Mouse (Mus musculus) testis, adult 2 months (tissue): ENCODE data around the gene Gm20517. TPM values are rescaled to one million over a fixed set of nuclear protein-coding genes. Genes with fewer than 3 reads are reported as not detected.

Experiments used
- H3K27ac ChIP-seq: fragments of 200-500 bp; 2 replicates; pipeline ENCODE4 v1.5.1; 2012; ENCODE audit warnings: low read depth, low read length; ENCODE audit not compliant: control insufficient read depth, insufficient read depth
- H3K27me3 ChIP-seq: fragments of 200-500 bp; 2 replicates; pipeline ENCODE4 v1.6.1; 2012; ENCODE audit warnings: mild to moderate bottlenecking, low read length, moderate library complexity; ENCODE audit not compliant: control insufficient read depth, insufficient read depth
- H3K36me3 ChIP-seq: fragments of 200-500 bp; 2 replicates; pipeline ENCODE4 v1.6.1; 2012; ENCODE audit warnings: mild to moderate bottlenecking, low read length; ENCODE audit not compliant: control insufficient read depth, insufficient read depth
- H3K4me1 ChIP-seq: fragments of 200-500 bp; 2 replicates; pipeline ENCODE4 v1.6.1; 2012; ENCODE audit warnings: low read length; ENCODE audit not compliant: control insufficient read depth, insufficient read depth
- H3K4me3 ChIP-seq: fragments of 200-500 bp; 2 replicates; pipeline ENCODE4 v1.5.1; 2012; ENCODE audit warnings: low read depth, mild to moderate bottlenecking, low read length, moderate library complexity, mixed read lengths; ENCODE audit not compliant: control insufficient read depth
- CTCF ChIP-seq: fragments of 200-500 bp; IDR thresholded peaks from 2 replicates; pipeline ENCODE4 v1.5.1; 2012; ENCODE audit warnings: low read depth, mild to moderate bottlenecking, inconsistent platforms, low read length, moderate library complexity; ENCODE audit not compliant: control insufficient read depth, insufficient read depth, insufficient replicate concordance
- POLR2A ChIP-seq: fragments of 200-500 bp; IDR thresholded peaks from 2 replicates; pipeline ENCODE4 v1.6.1; 2012; ENCODE audit warnings: low read depth, mild to moderate bottlenecking, inconsistent platforms, low read length, moderate library complexity; ENCODE audit not compliant: control insufficient read depth
- polyA plus RNA-seq: library from polyadenylated mRNA; depleted of rRNA; stranded (reverse); fragments of >200 nt; gene quantifications from 2 replicates; pipeline ENCODE4 v1.2.3, GENCODE M21; 2012; rRNA removed

Gm20517 gene
- polyA plus RNA-seq, 1 experiment: 20.6 TPM

DNA sequence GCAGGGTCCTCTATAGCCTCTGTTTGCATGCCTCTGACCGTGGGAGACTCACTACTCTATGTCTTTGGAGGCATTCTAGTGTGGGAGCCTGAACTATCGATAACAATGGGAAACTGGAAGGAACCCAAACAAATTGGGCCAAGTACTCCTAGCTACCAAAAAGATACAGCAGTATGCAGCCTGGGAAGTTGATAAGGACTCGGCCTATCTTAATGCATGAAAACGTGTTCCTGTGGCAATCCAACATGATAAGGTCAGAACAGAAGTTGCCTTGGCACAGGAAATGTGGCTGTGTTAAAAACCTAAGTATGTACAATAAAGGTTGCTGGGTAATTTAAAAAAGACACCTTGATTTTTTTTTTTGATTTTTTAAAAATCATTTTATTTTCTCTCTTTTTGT is 109.8 kb downstream of the Gm20517 start:
- no peak overlapping the region for H3K27ac ChIP-seq
- 0 out of 2 replicates have a peak, but pooled peaks cover 2% of the 10 kb centered on the region for H3K4me1 ChIP-seq
- H3K4me3 ChIP-seq: no peak overlapping the region
- no peaks in the 10 kb centered on the region for H3K27me3 ChIP-seq
- H3K36me3 ChIP-seq: no peaks in the 10 kb centered on the region
- no peak for TF ChIP-seq POLR2A
- TF ChIP-seq CTCF: no peak

DNA sequence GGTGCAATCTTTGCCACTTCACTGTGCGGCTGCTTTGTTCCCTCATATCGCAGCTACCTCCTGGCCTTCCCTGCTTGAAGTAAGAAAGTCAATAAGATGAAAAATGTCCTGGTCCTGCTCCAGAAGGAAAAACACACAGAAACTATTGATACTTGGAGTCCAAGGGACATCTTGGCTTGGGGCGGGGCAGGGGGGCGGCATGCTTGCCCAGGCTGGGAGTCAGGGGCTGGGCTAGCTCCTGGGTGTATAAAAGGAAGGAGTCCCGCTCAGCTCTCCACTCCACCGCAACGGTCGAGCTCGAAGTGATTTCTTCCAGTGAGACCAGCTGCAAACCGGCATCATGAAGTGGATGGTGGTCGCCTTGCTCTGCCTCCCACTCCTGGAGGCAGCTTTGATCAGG is 115.2 kb downstream of the Gm20517 start, which contains the start of gene Pgc:
TSS of gene Pgc (plus strand) at position 277 of the 400 bp plus-strand sequence.
- Histone ChIP-seq H3K27ac (no peak within 1 kb of the TSS), H3K36me3 (no peaks in the 10 kb centered on the region), H3K27me3 (no peaks in the 10 kb centered on the region), H3K4me3 (no peak within 1 kb of the TSS), H3K4me1 (no peaks in the 10 kb centered on the region)
- TF ChIP-seq CTCF (no peak), POLR2A (no peak)

- Histone ChIP-seq H3K27ac (no peak overlapping the region), H3K27me3 (no peaks in the 10 kb centered on the region), H3K4me1 (no peaks in the 10 kb centered on the region), H3K4me3 (no peak overlapping the region), H3K36me3 (no peaks in the 10 kb centered on the region)
- no peak for TF ChIP-seq POLR2A
- no peak for TF ChIP-seq CTCF
Observed at GRCm38 (mm10) chr17:47730633-47731575, 119.5 kb downstream of the Gm20517 start.

Other genes starting within 250 kb of the Gm20517 start
- gene Mrps10, start 242.7 kb upstream of the Gm20517 start, polyA plus RNA-seq: 20.5 and 21.3 TPM in 2 replicates
- gene Guca1b, start 226.2 kb upstream of the Gm20517 start, polyA plus RNA-seq: 0.26 and 0.36 TPM in 2 replicates
- gene Guca1a, start 211.0 kb upstream of the Gm20517 start, polyA plus RNA-seq: 10.1 and 15.0 TPM in 2 replicates
- gene AI661453, start 175.0 kb upstream of the Gm20517 start, polyA plus RNA-seq: 0.53 and 0.81 TPM in 2 replicates
- 545 and 576 TPM in 2 replicates for gene 1700001C19Rik, start 174.2 kb upstream of the Gm20517 start, polyA plus RNA-seq
- 15.3 and 17.3 TPM in 2 replicates for gene Taf8, start 109.3 kb upstream of the Gm20517 start, polyA plus RNA-seq
- 253 and 256 TPM in 2 replicates for gene Ccnd3, start 106.5 kb upstream of the Gm20517 start, polyA plus RNA-seq
- 16.3 and 17.6 TPM in 2 replicates for gene Bysl, start 97 bp upstream of the Gm20517 start, polyA plus RNA-seq
- gene Med20, start within 50 bp of the Gm20517 start, polyA plus RNA-seq: 13.4 and 17.0 TPM in 2 replicates
- 67.0 and 80.5 TPM in 2 replicates for gene Usp49, start 19.1 kb downstream of the Gm20517 start, polyA plus RNA-seq
- gene Tomm6, start 76.8 kb downstream of the Gm20517 start, polyA plus RNA-seq: 93.7 and 96.8 TPM in 2 replicates
- 31.4 and 34.1 TPM in 2 replicates for gene Frs3, start 77.4 kb downstream of the Gm20517 start, polyA plus RNA-seq
- gene Gm21981, start 82.9 kb downstream of the Gm20517 start, polyA plus RNA-seq: 0.95 and 0.96 TPM in 2 replicates
- 2.7 and 3.4 TPM in 2 replicates for gene Prickle4, start 83.1 kb downstream of the Gm20517 start, polyA plus RNA-seq
- gene Pgc, start 115.3 kb downstream of the Gm20517 start, polyA plus RNA-seq: 0.32 and 0.57 TPM in 2 replicates
- 4.4 and 5.2 TPM in 2 replicates for gene Tfeb, start 125.4 kb downstream of the Gm20517 start, polyA plus RNA-seq
- gene Mdfi, start 223.1 kb downstream of the Gm20517 start, polyA plus RNA-seq: 2.0 and 2.1 TPM in 2 replicates